Mouse (Mus musculus) brain, embryonic 14.5 days (tissue): ENCODE measurements at regions not wholly inside any gene's neighbourhood (a gene's known extent, or its start where the extent isn't known, plus 50 kb on each side); places are given as distances from the start of the nearest gene placed in this dataset.

Experiments
- CTCF ChIP-seq: fragments of 200-500 bp; IDR thresholded peaks from 2 replicates; pipeline ENCODE4 v1.5.1; 2012; ENCODE audit warnings: inconsistent platforms, mild to moderate bottlenecking, moderate library complexity, borderline replicate concordance; ENCODE audit not compliant: insufficient read depth, insufficient read length; ENCODE audit errors: extremely low read depth
- POLR2A ChIP-seq: fragments of 200-500 bp; IDR thresholded peaks from 2 replicates; pipeline ENCODE4 v1.6.1; 2012; ENCODE audit warnings: mild to moderate bottlenecking, inconsistent platforms, borderline replicate concordance; ENCODE audit not compliant: poor library complexity, insufficient read depth, insufficient read length, severe bottlenecking; ENCODE audit errors: extremely low read depth

GRCm38 (mm10) chr3:145210166-145210565, 82.1 kb upstream of the Col24a1 start:
- TF ChIP-seq CTCF (no peak), POLR2A (no peak)
